Mouse (Mus musculus) cortical plate, adult 2 months (tissue): ENCODE measurements around the gene Zfp334. TPM values are rescaled to one million over a fixed set of nuclear protein-coding genes. Genes with fewer than 3 reads are reported as not detected.
A peak's percentile ranks its signal among the peaks of the same experiment; 100 is the strongest.

Experiments used
- H3K27ac ChIP-seq: fragments of 200-500 bp; 2 replicates; pipeline ENCODE4 v1.5.1; 2012; ENCODE audit warnings: low read length, control low read depth, inconsistent platforms; ENCODE audit not compliant: insufficient read depth
- H3K4me1 ChIP-seq: fragments of 200-500 bp; 2 replicates; pipeline ENCODE4 v1.6.1; 2011; ENCODE audit warnings: low read length; ENCODE audit not compliant: control insufficient read depth, insufficient read depth
- H3K4me3 ChIP-seq: fragments of 200-500 bp; 2 replicates; pipeline ENCODE4 v1.5.1; 2011; ENCODE audit warnings: mild to moderate bottlenecking, low read length, control low read depth; ENCODE audit not compliant: insufficient read depth
- CTCF ChIP-seq: fragments of 200-500 bp; IDR thresholded peaks from 2 replicates; pipeline ENCODE4 v1.5.1; 2011; ENCODE audit warnings: mild to moderate bottlenecking, control low read depth, low read length; ENCODE audit not compliant: insufficient read depth; ENCODE audit errors: extremely low read depth
- POLR2A ChIP-seq: fragments of 200-500 bp; IDR thresholded peaks from 2 replicates; pipeline ENCODE4 v1.6.1; 2011; ENCODE audit warnings: mild to moderate bottlenecking, low read length, control low read depth; ENCODE audit not compliant: insufficient read depth; ENCODE audit errors: extremely low read depth
- polyA plus RNA-seq: library from polyadenylated mRNA; depleted of rRNA; stranded (reverse); fragments of >200 nt; gene quantifications from 2 replicates; pipeline ENCODE4 v1.2.3, GENCODE M21; 2012; rRNA removed

Zfp334 gene
- polyA plus RNA-seq: 8.7 and 9.1 TPM in 2 replicates

DNA sequence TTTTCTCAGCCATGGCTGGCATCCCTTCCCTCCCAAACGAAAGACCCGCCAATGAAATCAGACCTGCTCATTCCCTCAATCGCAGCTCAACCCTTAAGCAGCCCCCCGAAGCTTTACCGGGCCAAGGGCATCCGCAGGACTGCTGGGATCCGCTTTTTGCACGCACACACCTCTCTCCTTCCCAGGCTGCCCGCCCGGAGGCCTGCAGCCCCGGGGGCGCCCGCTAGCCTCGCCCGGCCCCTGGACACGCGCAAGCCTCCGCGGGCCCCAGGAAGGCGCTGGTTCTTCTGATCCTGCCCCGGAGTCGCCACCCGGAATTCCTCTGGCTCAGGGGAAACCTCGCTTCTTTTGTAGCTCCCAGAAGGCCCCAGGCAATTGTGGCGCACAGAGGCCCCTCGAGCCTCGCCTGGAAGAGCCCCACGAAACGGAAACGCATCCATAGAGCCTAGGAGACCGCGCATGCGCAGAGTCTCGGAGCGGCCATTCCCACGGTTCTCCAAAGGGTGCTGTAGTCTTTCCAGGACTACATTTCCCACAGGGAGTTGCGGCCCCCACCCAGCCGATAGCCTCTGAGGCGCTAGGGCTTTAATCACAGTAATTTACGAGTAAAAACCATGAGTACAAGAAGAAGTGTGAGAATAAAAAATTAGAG is at the start of gene Zfp334:
Gene Zfp334 (minus strand): TSS at position 416 of the 652 bp plus-strand sequence.
- Histone ChIP-seq H3K27ac (no peak within 1 kb of the TSS), H3K4me3 (peak within 1 kb of the TSS; percentile 57), H3K4me1 (peaks cover 3% of the 10 kb centered on the region; the same call in 1 of the 2 replicates)
- TF ChIP-seq POLR2A (peak; percentile 87), CTCF (no peak)

DNA sequence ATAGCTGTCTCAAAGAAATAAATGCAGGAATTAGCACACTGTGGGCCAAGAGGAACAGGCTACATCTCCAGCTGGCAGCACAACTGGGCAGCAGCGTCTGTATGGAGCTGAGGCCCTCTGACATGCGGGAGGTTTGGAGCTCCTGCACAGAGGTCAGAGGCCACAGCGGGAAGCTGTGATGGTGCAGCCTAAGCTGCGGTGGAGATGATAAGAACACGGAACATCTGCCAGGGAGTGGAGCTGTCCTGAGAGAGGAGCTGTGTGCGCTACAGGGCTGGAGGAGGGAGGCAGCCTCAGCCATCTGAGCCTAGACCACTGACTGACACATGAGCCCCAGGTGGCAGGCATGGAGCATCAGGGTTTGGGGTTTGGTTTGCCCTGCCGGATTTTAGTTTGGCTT is 40.6 kb upstream of the Zfp334 start:
- H3K4me3 ChIP-seq: no peak overlapping the region
- TF ChIP-seq CTCF (no peak), POLR2A (no peak)
- H3K4me1 ChIP-seq: no peaks in the 10 kb centered on the region
- no peak overlapping the region for H3K27ac ChIP-seq

DNA sequence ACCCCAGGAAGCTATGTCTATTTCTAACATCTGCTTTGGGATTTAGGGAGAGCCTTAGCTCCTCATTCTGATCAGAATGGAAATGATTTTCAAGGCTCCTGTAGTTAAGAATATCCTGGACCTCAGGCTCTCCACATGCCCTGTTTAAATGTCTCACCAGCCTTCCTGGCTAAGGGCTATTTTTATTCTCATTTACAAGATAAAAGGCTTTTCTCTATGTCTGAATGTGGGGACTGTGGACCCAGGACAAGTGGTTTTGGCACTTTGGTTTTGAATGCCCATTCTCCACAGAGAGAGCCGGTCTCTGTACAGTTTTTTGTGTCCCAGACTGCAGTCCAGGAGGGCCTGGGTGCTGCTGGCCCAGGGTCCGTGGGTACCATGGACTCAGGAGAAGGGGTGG is 32.1 kb upstream of the Zfp334 start:
- H3K4me3 ChIP-seq: no peak overlapping the region
- H3K27ac ChIP-seq: no peak overlapping the region
- no peaks in the 10 kb centered on the region for H3K4me1 ChIP-seq
- no peak for TF ChIP-seq CTCF
- TF ChIP-seq POLR2A: no peak

DNA sequence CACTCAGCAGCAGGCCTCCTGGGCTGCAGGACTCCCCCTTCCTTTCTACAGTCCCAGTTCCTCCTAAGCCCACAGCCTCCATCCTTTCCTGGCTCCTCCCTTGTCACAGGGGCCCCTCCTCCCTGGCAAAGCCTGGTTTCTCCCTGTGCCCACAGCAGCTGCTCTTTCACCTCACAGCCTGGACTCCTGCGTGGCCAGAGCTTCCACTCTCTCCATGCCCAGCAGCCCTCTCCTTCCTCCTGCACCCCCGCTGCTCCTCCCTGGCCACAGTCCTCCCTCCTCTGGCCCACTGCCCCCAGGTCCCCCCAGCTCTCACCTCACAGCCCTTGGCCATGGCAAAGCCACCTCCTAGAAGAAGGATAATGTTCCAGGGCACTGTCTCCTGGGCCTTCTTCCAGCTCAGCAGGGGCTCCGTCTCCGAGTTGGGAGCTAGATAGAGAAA is 31.6 kb upstream of the Zfp334 start:
- TF ChIP-seq CTCF: no peak
- TF ChIP-seq POLR2A: no peak
- no peaks in the 10 kb centered on the region for H3K4me1 ChIP-seq
- 0 out of 2 replicates have a peak overlapping the region, but pooled peaks have one; percentile 4 for H3K27ac ChIP-seq
- no peak overlapping the region for H3K4me3 ChIP-seq

DNA sequence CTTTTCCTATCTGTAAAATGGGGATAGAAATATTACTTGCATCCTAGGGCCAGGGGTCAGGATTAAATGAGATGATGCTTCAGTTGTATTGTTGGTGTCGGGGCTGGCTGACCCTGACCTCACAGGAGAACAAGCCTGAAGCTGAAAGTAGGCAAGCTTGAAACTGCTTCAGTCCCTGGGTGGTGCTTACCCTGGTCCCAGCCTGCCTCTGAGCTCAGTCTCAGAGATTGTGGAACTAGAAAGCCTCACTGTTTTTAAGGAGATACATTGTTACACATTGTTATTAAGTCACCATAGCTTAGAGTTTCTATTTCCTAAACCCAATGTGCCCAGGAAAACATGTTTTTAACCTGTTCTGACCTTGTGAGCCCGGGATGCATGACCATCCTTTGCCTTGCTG is 30.5 kb upstream of the Zfp334 start:
- Histone ChIP-seq H3K4me1 (no peaks in the 10 kb centered on the region), H3K4me3 (no peak overlapping the region), H3K27ac (no peak overlapping the region)
- TF ChIP-seq POLR2A (no peak), CTCF (no peak)

DNA sequence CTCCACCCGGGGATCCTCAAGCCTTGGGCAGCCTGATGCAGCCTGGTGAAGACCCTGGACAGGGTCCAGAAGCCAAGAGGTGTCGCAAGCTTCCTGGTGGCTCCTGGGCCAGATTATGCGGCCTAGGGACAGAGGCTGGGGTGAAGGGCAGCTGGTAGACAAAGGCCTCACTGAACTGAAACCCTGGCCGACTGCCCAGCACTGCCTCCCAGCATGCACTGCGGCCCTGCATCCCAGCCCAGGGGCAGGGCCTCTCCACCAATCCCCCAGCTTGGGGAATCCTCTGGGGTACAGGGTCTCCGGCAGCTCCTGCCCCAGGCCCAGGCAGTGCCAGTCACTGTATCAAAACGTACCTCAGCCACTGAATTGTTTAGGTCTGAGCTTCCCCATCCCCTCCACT is 29.2 kb upstream of the Zfp334 start:
- TF ChIP-seq CTCF (no peak), POLR2A (no peak)
- no peaks in the 10 kb centered on the region for H3K4me1 ChIP-seq
- H3K27ac ChIP-seq: peak overlapping the region; percentile 57; the same call in 1 of the 2 replicates
- H3K4me3 ChIP-seq: no peak overlapping the region

DNA sequence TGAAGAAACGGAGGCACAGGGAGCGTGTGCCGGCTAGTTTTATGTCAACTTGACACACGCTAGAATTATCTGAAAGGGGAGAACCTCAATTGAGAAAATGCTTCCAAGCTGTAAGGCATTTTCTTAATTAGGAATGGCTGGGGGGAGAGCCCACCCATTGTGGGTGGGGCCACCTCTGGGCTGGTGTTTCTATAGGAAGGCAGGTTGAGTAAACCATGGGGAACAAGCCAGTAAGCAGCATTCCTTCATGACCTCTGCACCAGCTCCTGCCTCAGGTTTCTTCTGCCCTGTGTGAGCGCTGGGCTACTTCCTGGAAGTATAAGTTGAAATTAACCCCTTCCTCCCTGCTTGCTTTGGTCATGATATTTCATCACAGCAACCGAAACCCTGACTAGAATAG is 27.7 kb upstream of the Zfp334 start:
- no peak for TF ChIP-seq POLR2A
- TF ChIP-seq CTCF: no peak
- Histone ChIP-seq H3K27ac (no peak overlapping the region), H3K4me1 (no peaks in the 10 kb centered on the region), H3K4me3 (no peak overlapping the region)

DNA sequence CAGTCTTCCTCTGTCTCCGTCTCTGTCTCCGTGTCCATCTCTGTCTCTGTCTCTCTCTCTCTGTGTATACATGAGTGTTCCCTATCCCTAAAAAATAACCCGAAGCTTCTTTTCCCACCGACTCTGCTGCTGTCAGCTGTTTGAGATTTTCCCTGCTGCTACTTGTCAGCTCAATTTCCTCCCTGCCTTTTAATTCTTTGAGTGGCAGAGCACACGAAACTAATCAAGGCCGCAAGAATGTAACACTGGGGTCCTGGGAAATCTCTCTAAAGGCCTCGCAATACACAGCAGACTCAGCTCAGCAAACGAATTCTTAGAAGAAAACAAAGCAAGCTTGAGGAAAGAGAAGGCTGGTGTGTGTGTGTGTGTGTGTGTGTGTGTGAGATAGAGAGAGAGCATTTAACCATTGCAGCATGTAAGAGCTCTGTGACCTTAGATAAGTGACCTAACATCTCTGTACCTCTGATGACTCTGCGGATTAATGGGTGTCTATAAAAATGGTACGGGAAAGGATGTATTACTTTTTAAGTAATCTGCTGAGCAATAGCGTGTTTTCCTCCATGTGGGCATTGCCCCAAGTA is 27.2 kb upstream of the Zfp334 start:
- no peak for TF ChIP-seq POLR2A
- no peak for TF ChIP-seq CTCF
- Histone ChIP-seq H3K4me1 (no peaks in the 10 kb centered on the region), H3K27ac (no peak overlapping the region), H3K4me3 (no peak overlapping the region)

DNA sequence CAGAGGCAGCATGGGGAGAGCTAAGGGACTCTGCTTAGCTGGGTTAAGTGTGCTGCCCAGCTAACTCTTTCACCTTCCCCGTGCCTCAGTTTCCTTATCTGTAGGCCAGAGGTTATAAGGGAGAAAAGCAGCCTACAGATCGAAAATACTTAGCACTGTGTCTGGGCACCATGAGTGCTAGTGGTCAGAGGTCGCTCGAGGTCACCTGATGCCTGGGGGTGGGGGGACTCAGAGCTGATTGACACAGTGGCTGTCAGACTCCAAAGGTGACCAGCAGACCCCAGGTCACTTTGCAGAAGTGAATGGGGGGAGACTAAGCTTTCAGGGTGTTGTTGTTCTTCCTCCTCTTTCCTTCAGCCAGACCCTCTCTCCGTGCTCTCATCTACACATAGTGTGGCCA is 26.3 kb upstream of the Zfp334 start:
- H3K4me3 ChIP-seq: no peak overlapping the region
- H3K4me1 ChIP-seq: no peaks in the 10 kb centered on the region
- TF ChIP-seq POLR2A: no peak
- TF ChIP-seq CTCF: no peak
- no peak overlapping the region for H3K27ac ChIP-seq

DNA sequence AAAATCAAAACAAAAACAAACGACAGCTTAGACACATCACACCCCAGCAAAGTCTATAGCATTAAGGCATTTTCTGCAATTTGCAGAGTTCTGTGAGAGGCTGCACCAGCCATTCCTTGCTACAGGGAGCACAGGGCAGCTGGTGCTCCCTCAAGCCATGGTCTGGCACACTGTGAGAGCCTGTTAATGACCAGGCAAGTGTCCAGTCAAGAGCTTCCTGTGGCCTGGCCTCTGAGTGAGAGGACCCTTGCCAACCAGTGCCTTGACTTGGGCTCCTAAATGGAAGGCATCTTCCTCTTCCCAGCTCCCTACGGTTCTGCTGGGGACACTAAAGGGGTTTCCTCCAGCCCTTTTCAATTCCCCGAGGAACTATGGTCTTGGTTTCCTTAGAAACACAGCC is 25.8 kb upstream of the Zfp334 start:
- Histone ChIP-seq H3K27ac (no peak overlapping the region), H3K4me1 (no peaks in the 10 kb centered on the region), H3K4me3 (no peak overlapping the region)
- TF ChIP-seq CTCF (no peak), POLR2A (no peak)
